Mouse (Mus musculus): Measurements from ENCODE around the gene Insig1.

The Insig1 gene

GRCm38 (mm10) chr5:28070828-28071455 is at the start of gene Insig1:
Gene Insig1, plus strand, starts transcription at chr5:28071363.
- peak; percentile 98 to 99 for DNase-seq

- no peak for DNase-seq
These were observed 47.7 kb upstream of the Insig1 start for GRCm38 (mm10) chr5:28023452-28023851.

- DNase-seq = no peak
These were observed 39.5 kb upstream of the Insig1 start for GRCm38 (mm10) chr5:28031577-28032236.

GRCm38 (mm10) chr5:28032866-28033265 is 38.3 kb upstream of the Insig1 start:
- DNase-seq = no peak

GRCm38 (mm10) chr5:28033281-28033680 is 37.9 kb upstream of the Insig1 start:
- no peak for DNase-seq

- DNase-seq = no peak
These were observed 37.3 kb upstream of the Insig1 start for GRCm38 (mm10) chr5:28033826-28034225.

GRCm38 (mm10) chr5:28036011-28036410 is 35.2 kb upstream of the Insig1 start:
- no peak for DNase-seq

GRCm38 (mm10) chr5:28036518-28036917 is 34.6 kb upstream of the Insig1 start:
- DNase-seq = no peak

- peak; percentile 71 to 77 for DNase-seq
These were observed 34.0 kb upstream of the Insig1 start for GRCm38 (mm10) chr5:28037172-28037591.

GRCm38 (mm10) chr5:28037639-28038038 is 33.5 kb upstream of the Insig1 start:
- DNase-seq = peak in 1 of 2 experiments; percentile 22

GRCm38 (mm10) chr5:28038115-28038514 is 33.0 kb upstream of the Insig1 start:
- DNase-seq = peak; percentile 91 to 94

GRCm38 (mm10) chr5:28039746-28040655 is 31.2 kb upstream of the Insig1 start:
- DNase-seq = peak; percentile 34

- DNase-seq = no peak
These were observed 30.4 kb upstream of the Insig1 start for GRCm38 (mm10) chr5:28040726-28041125.

- DNase-seq = no peak
These were observed 29.1 kb upstream of the Insig1 start for GRCm38 (mm10) chr5:28042021-28042420.

GRCm38 (mm10) chr5:28042779-28043178 is 28.4 kb upstream of the Insig1 start:
- DNase-seq = no peak

- no peak for DNase-seq
These were observed 27.8 kb upstream of the Insig1 start for GRCm38 (mm10) chr5:28043386-28043785.

GRCm38 (mm10) chr5:28046966-28047365 is 24.2 kb upstream of the Insig1 start:
- DNase-seq = no peak

GRCm38 (mm10) chr5:28047961-28048360 is 23.2 kb upstream of the Insig1 start:
- DNase-seq = no peak

- peak; percentile 85 to 89 for DNase-seq
These were observed 15.7 kb upstream of the Insig1 start for GRCm38 (mm10) chr5:28055450-28055849.

- no peak for DNase-seq
These were observed 14.3 kb upstream of the Insig1 start for GRCm38 (mm10) chr5:28056877-28057276.

GRCm38 (mm10) chr5:28060506-28060905 is 10.7 kb upstream of the Insig1 start:
- peak in 1 of 2 experiments; percentile 10 for DNase-seq

- DNase-seq = peak in 1 of 2 experiments; percentile 13
These were observed 10.2 kb upstream of the Insig1 start for GRCm38 (mm10) chr5:28061011-28061410.

GRCm38 (mm10) chr5:28063989-28064624 is 7.1 kb upstream of the Insig1 start:
- DNase-seq = no peak
